Mouse (Mus musculus) MEL (cell line): Measurements from ENCODE around the gene Amh. TPM values are rescaled to one million over a fixed set of nuclear protein-coding genes. Genes with fewer than 3 reads are reported as not detected.

ENCODE experiments used
- DNase-seq: peaks from one replicate; pipeline ENCODE4 v3.0.0; 2011; ENCODE audit warnings: low read depth, low spot score
- H3K27ac ChIP-seq: 2 replicates; pipeline ENCODE4 v1.5.1; 2012; ENCODE audit warnings: low read depth, mild to moderate bottlenecking, control low read depth, low read length, moderate library complexity; ENCODE audit not compliant: control insufficient read depth
- H3K27me3 ChIP-seq, 2 experiments: fragments of 150-350 bp in 1 of 2; sonication (generic) in 1 of 2; 2 replicates each; pipeline ENCODE4 v1.6.1; 2012; ENCODE audit warnings: low read length in 2 of 2, mild to moderate bottlenecking in 2 of 2, improper control_type of control experiment in 1 of 2, moderate library complexity in 1 of 2; ENCODE audit not compliant: insufficient read depth in 2 of 2, control insufficient read depth in 1 of 2
- H3K36me3 ChIP-seq, 2 experiments: 2 replicates each; pipeline ENCODE4 v1.6.1; 2012 to 2014; ENCODE audit warnings: low read length in 2 of 2, improper control_type of control experiment in 1 of 2, inconsistent platforms in 1 of 2, mild to moderate bottlenecking in 1 of 2; ENCODE audit not compliant: insufficient read depth in 2 of 2, control insufficient read depth in 1 of 2
- H3K4me1 ChIP-seq, 2 experiments: fragments of 150-350 bp in 1 of 2; sonication (generic) in 1 of 2; 2 replicates each; pipeline ENCODE4 v1.6.1; 2012; ENCODE audit warnings: low read length in 2 of 2, improper control_type of control experiment in 1 of 2, mild to moderate bottlenecking in 1 of 2; ENCODE audit not compliant: insufficient read depth in 2 of 2, control insufficient read depth in 1 of 2
- H3K4me3 ChIP-seq, 2 experiments: fragments of 150-350 bp in 1 of 2; sonication (generic) in 1 of 2; 2 replicates each; pipeline ENCODE4 v1.5.1; 2012; ENCODE audit warnings: low read depth in 2 of 2, low read length in 2 of 2, mild to moderate bottlenecking in 2 of 2, moderate library complexity in 2 of 2, control low read depth in 1 of 2, improper control_type of control experiment in 1 of 2; ENCODE audit not compliant: control insufficient read depth in 1 of 2, insufficient read depth in 1 of 2
- H3K79me2 ChIP-seq: 2 replicates; pipeline ENCODE4 v1.6.1; 2012; ENCODE audit warnings: mild to moderate bottlenecking, low read length, moderate library complexity; ENCODE audit not compliant: control insufficient read depth, poor library complexity, insufficient read depth
- H3K9ac ChIP-seq: 2 replicates; pipeline ENCODE4 v1.6.1; 2012; ENCODE audit warnings: low read depth, mild to moderate bottlenecking, control low read depth, low read length, moderate library complexity; ENCODE audit not compliant: control insufficient read depth, poor library complexity, severe bottlenecking
- H3K9me3 ChIP-seq: fragments of 150-350 bp; sonication (generic); replicated peaks from 2 replicates; pipeline ENCODE4 v1.6.1; 2012; ENCODE audit warnings: mild to moderate bottlenecking, low read length, improper control_type of control experiment, moderate library complexity; ENCODE audit not compliant: insufficient read depth
- CHD1 ChIP-seq: IDR thresholded peaks from 2 replicates; pipeline ENCODE4 v1.6.1; 2012; ENCODE audit warnings: low read depth, mild to moderate bottlenecking, inconsistent platforms, low read length, improper control_type of control experiment
- ELF1 ChIP-seq: IDR thresholded peaks from 2 replicates; pipeline ENCODE4 v1.6.1; 2014; ENCODE audit warnings: low read depth, mild to moderate bottlenecking, inconsistent platforms, low read length, improper control_type of control experiment, moderate library complexity
- GATA1 ChIP-seq: IDR thresholded peaks from 2 replicates; pipeline ENCODE4 v1.6.1; 2011; ENCODE audit warnings: low read depth, low read length, improper control_type of control experiment
- HCFC1 ChIP-seq: IDR thresholded peaks from 2 replicates; pipeline ENCODE4 v1.6.1; 2012; ENCODE audit warnings: low read depth, mild to moderate bottlenecking, inconsistent platforms, low read length, improper control_type of control experiment, moderate library complexity
- MAX ChIP-seq: IDR thresholded peaks from 2 replicates; pipeline ENCODE4 v1.6.1; 2011; ENCODE audit warnings: low read length, improper control_type of control experiment
- MAZ ChIP-seq: IDR thresholded peaks from 2 replicates; pipeline ENCODE4 v1.6.1; 2012; ENCODE audit warnings: low read depth, mild to moderate bottlenecking, inconsistent platforms, low read length, improper control_type of control experiment
- MEF2A ChIP-seq: IDR thresholded peaks from 2 replicates; pipeline ENCODE4 v1.6.1; 2014; ENCODE audit warnings: low read depth, mild to moderate bottlenecking, inconsistent platforms, low read length, improper control_type of control experiment; ENCODE audit not compliant: poor library complexity, insufficient replicate concordance, severe bottlenecking; ENCODE audit errors: extremely low read depth
- MXI1 ChIP-seq: IDR thresholded peaks from 2 replicates; pipeline ENCODE4 v1.6.1; 2011; ENCODE audit warnings: mild to moderate bottlenecking, low read depth, low read length, improper control_type of control experiment
- MYB ChIP-seq: IDR thresholded peaks from 2 replicates; pipeline ENCODE4 v1.6.1; 2011; ENCODE audit warnings: mild to moderate bottlenecking, low read depth, low read length, improper control_type of control experiment
- NELFE ChIP-seq: IDR thresholded peaks from 2 replicates; pipeline ENCODE4 v1.6.1; 2011; ENCODE audit warnings: low read depth, low read length, improper control_type of control experiment
- POLR2A ChIP-seq, 2 experiments: IDR thresholded peaks; 2 replicates each; pipeline ENCODE4 v1.6.1; 2011 to 2012; ENCODE audit warnings: low read length in 2 of 2, mild to moderate bottlenecking in 2 of 2, control low read depth in 1 of 2, improper control_type of control experiment in 1 of 2, low read depth in 1 of 2, moderate library complexity in 1 of 2; ENCODE audit not compliant: control insufficient read depth in 1 of 2, insufficient read depth in 1 of 2, poor library complexity in 1 of 2
- POLR2AphosphoS2 ChIP-seq: IDR thresholded peaks from 2 replicates; pipeline ENCODE4 v1.6.1; 2011; ENCODE audit warnings: low read length, improper control_type of control experiment
- RCOR1 ChIP-seq: IDR thresholded peaks from 2 replicates; pipeline ENCODE4 v1.6.1; 2012; ENCODE audit warnings: low read depth, mild to moderate bottlenecking, inconsistent platforms, low read length, improper control_type of control experiment
- SIN3A ChIP-seq: IDR thresholded peaks from 2 replicates; pipeline ENCODE4 v1.6.1; 2012; ENCODE audit warnings: low read length, improper control_type of control experiment, inconsistent platforms
- SMC3 ChIP-seq: IDR thresholded peaks from 2 replicates; pipeline ENCODE4 v1.6.1; 2011; ENCODE audit warnings: low read depth, low read length, improper control_type of control experiment
- TBP ChIP-seq: IDR thresholded peaks from 2 replicates; pipeline ENCODE4 v1.8.0; 2011; ENCODE audit warnings: low read depth, low read length, improper control_type of control experiment
- UBTF ChIP-seq: IDR thresholded peaks from 2 replicates; pipeline ENCODE4 v1.6.1; 2012; ENCODE audit warnings: low read depth, mild to moderate bottlenecking, inconsistent platforms, low read length, improper control_type of control experiment, moderate library complexity, borderline replicate concordance; ENCODE audit not compliant: insufficient read depth
- USF1 ChIP-seq: IDR thresholded peaks from 2 replicates; pipeline ENCODE4 v1.6.1; 2014; ENCODE audit warnings: low read depth, mild to moderate bottlenecking, inconsistent platforms, low read length, improper control_type of control experiment, moderate library complexity
- USF2 ChIP-seq, 2 experiments: IDR thresholded peaks; 2 replicates each; pipeline ENCODE4 v1.6.1; 2011 to 2012; ENCODE audit warnings: improper control_type of control experiment in 2 of 2, low read length in 2 of 2, borderline replicate concordance in 1 of 2, inconsistent platforms in 1 of 2, low read depth in 1 of 2, mild to moderate bottlenecking in 1 of 2; ENCODE audit not compliant: insufficient read depth in 1 of 2
- ZC3H11A ChIP-seq: IDR thresholded peaks from 2 replicates; pipeline ENCODE4 v1.6.1; 2012; ENCODE audit warnings: low read depth, mild to moderate bottlenecking, inconsistent platforms, low read length, improper control_type of control experiment
- ZKSCAN1 ChIP-seq: IDR thresholded peaks from 2 replicates; pipeline ENCODE4 v1.6.1; 2012; ENCODE audit warnings: low read depth, mild to moderate bottlenecking, inconsistent platforms, low read length, improper control_type of control experiment, moderate library complexity
- ZMIZ1 ChIP-seq: IDR thresholded peaks from 2 replicates; pipeline ENCODE4 v1.6.1; 2012; ENCODE audit warnings: low read depth, mild to moderate bottlenecking, inconsistent platforms, low read length, improper control_type of control experiment, moderate library complexity
- ZNF384 ChIP-seq: IDR thresholded peaks from 2 replicates; pipeline ENCODE4 v1.6.1; 2012; ENCODE audit warnings: low read depth, mild to moderate bottlenecking, inconsistent platforms, low read length, improper control_type of control experiment
- polyA plus RNA-seq, 2 experiments: library from polyadenylated mRNA; stranded (reverse) in 1 of 2; unstranded in 1 of 2; fragments of >175 nt in 1 of 2; fragments of >200 nt in 1 of 2; gene quantifications; 2 replicates each; pipeline versions ENCODE4 v1.2.1 to v1.2.4; 2012; ENCODE audit warnings: low replicate concordance in 2 of 2, low read depth in 1 of 2; ENCODE audit not compliant: insufficient read length in 2 of 2, insufficient read depth in 1 of 2, missing spikeins in 1 of 2
- total RNA-seq: library from RNA; depleted of rRNA; stranded (reverse); fragments of 300-350 nt; gene quantifications from 2 replicates; pipeline ENCODE4 v1.2.3, GENCODE M21; 2012

The Amh gene
- total and polyA plus RNA-seq, 3 experiments = 0.42 to 1.1 TPM; not detected in 1

DNA sequence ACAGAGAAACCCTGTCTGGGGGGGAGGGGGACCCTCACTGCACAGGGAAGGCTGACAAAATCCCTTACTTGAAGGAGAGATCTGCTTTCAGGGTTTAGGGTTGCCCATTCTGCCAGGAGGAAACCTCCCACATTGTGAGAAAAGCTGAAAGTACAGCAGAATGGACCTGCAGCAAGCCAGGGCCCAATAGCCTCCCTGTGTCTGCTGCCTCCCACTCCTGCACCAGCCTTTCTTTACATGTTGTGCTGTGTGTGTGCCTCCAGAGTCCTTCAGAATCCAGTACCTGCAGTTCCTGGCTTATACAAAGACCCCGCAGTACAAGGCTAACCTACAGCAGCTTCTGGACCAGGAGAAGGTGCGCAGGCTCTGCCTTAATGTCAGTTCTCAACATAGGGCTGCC is 20.7 kb upstream of the Amh start:
- Histone ChIP-seq H3K4me1 (no peaks in the 10 kb centered on the region), H3K27me3 (no peaks in the 10 kb centered on the region), H3K4me3 (no peak overlapping the region), H3K9me3 (no peaks in the 10 kb centered on the region), H3K9ac (no peak overlapping the region), H3K36me3 (peaks cover 0 to 13% of the 10 kb centered on the region in 2 experiments; a peak in 1 of 4 replicates), H3K79me2 (no peaks in the 10 kb centered on the region), H3K27ac (no peak overlapping the region)
- no peak for TF ChIP-seq ELF1
- no peak for TF ChIP-seq ZKSCAN1
- TF ChIP-seq CHD1 = no peak
- no peak for DNase-seq

DNA sequence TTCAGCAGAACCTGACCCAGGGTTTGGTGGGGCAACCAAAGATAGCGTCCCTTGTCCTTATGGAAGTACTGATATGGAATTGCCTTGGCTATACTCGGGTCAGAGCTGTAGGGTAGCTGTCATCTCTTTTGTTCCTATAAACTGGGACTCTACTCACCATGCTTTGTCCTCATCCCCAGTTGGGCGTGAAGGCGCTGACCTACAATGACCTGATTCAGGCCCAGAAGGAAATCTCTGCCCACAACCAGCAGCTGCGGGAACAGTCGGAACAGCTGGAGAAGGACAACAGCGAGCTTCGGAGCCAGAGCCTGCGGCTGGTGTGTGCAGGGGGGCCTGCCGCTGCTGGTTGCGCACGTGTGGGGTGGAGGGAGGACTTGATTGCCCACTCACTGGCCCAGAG is 20.2 kb upstream of the Amh start:
- Histone ChIP-seq H3K27ac (no peak overlapping the region), H3K4me1 (no peaks in the 10 kb centered on the region), H3K27me3 (no peaks in the 10 kb centered on the region), H3K9ac (no peak overlapping the region), H3K4me3 (no peak overlapping the region), H3K79me2 (no peaks in the 10 kb centered on the region), H3K9me3 (no peaks in the 10 kb centered on the region), H3K36me3 (peaks cover 0 to 13% of the 10 kb centered on the region in 2 experiments; a peak in 1 of 4 replicates)
- TF ChIP-seq USF2 (IDR thresholded peaks at IDR 0.05; ENCODE audit: borderline replicate concordance in 1 of 2, insufficient read depth in 1 of 2, low read depth in 1 of 2, low read length in 2 of 2) (no peak), MYB (no peak), ZC3H11A (no peak), CHD1 (no peak), POLR2A (IDR thresholded peaks at IDR 0.05; ENCODE audit: control insufficient read depth in 1 of 2, insufficient read depth in 1 of 2, low read depth in 1 of 2, low read length in 2 of 2, poor library complexity in 1 of 2) (no peak), MAX (no peak)
- no peak for DNase-seq

GRCm38 (mm10) chr10:80785963-80786362 is 19.1 kb upstream of the Amh start:
- H3K9ac ChIP-seq = no peak overlapping the region
- no peaks in the 10 kb centered on the region for H3K79me2 ChIP-seq
- DNase-seq = no peak

More at GRCm38 (mm10) chr10:80785963-80786362, 19.1 kb upstream of the Amh start:
- H3K9me3 ChIP-seq = no peaks in the 10 kb centered on the region
- H3K27ac ChIP-seq = no peak overlapping the region
- H3K27me3 ChIP-seq = no peaks in the 10 kb centered on the region
- no peak overlapping the region for H3K4me3 ChIP-seq
- TF ChIP-seq MYB (no peak), UBTF (no peak), RCOR1 (no peak), ZKSCAN1 (no peak), ZNF384 (no peak), ZC3H11A (no peak), ELF1 (no peak), SIN3A (no peak), NELFE (no peak), MAZ (no peak), GATA1 (no peak), MXI1 (no peak), HCFC1 (no peak), TBP (no peak), MAX (no peak), ZMIZ1 (no peak), MEF2A (no peak), SMC3 (no peak), POLR2AphosphoS2 (no peak), USF1 (no peak)
- H3K36me3 ChIP-seq = peaks cover 0 to 14% of the 10 kb centered on the region in 2 experiments; a peak in 1 of 4 replicates
- no peaks in the 10 kb centered on the region for H3K4me1 ChIP-seq
